ENCODE assay signal across 8 mouse cellular contexts in genomic region chr2:170877515-170877914, GRCm38 (mm10).
DNase-seq lines count a peak whose midpoint lies in the region; ATAC-seq and TF ChIP-seq lines count a peak whose summit lies in the region.

No protein-coding gene starts in this region.

- H3K4me2 ChIP-seq in heart, embryonic 11.5 days = no peak overlapping the region
- H3K4me2 ChIP-seq in liver, embryonic 13.5 days = no peak overlapping the region
- no peak overlapping the region for H3K4me2 ChIP-seq in neural tube, embryonic 14.5 days (ENCODE audit: low read depth, low read length)

- TF ChIP-seq CTCF in brain, embryonic 14.5 days (IDR thresholded peaks at IDR 0.05; ENCODE audit: borderline replicate concordance, extremely low read depth, insufficient read depth, insufficient read length) = peak; percentile 85; the same call in 1 of the 2 replicates
- TF ChIP-seq CTCF in embryonic fibroblast, embryonic 13.5 days (IDR thresholded peaks at IDR 0.05; ENCODE audit: borderline replicate concordance, insufficient read depth, low read length) = peak; percentile 64; the same call in 1 of the 2 replicates

- H3K9me3 ChIP-seq in heart, embryonic 11.5 days (replicated peaks; ENCODE audit: control insufficient read depth, low read length) = no peaks in the 10 kb centered on the region
- H3K9me3 ChIP-seq in liver, embryonic 13.5 days (replicated peaks) = no peaks in the 10 kb centered on the region
- no peaks in the 10 kb centered on the region for H3K9me3 ChIP-seq in neural tube, embryonic 14.5 days (ENCODE audit: control insufficient read depth, low read length)

- no peak for TF ChIP-seq POLR2A in brain, embryonic 14.5 days (IDR thresholded peaks at IDR 0.05; ENCODE audit: borderline replicate concordance, extremely low read depth, insufficient read depth, insufficient read length, poor library complexity, severe bottlenecking)
- TF ChIP-seq POLR2A in embryonic fibroblast, embryonic 13.5 days (IDR thresholded peaks at IDR 0.05; ENCODE audit: low read depth, low read length) = no peak

- no peak overlapping the region for H3K9ac ChIP-seq in heart, embryonic 11.5 days (ENCODE audit: low read depth, low read length)
- no peak overlapping the region for H3K9ac ChIP-seq in liver, embryonic 13.5 days
- H3K9ac ChIP-seq in neural tube, embryonic 14.5 days (replicated peaks; ENCODE audit: low read depth, low read length) = no peak overlapping the region

- no peaks in the 10 kb centered on the region for H3K36me3 ChIP-seq in heart, embryonic 11.5 days (ENCODE audit: control insufficient read depth, insufficient read depth, low read length)
- no peaks in the 10 kb centered on the region for H3K36me3 ChIP-seq in liver, embryonic 13.5 days
- H3K36me3 ChIP-seq in neural tube, embryonic 14.5 days (ENCODE audit: control insufficient read depth, insufficient read depth, low read length) = no peaks in the 10 kb centered on the region

- ATAC-seq in heart, embryonic 11.5 days (replicated peaks; ENCODE audit: insufficient number of reproducible peaks, low FRiP score, low TSS enrichment) = peak; percentile 39; the same call in 1 of the 2 replicates
- no peak for ATAC-seq in liver, embryonic 13.5 days (ENCODE audit: low read depth)
- ATAC-seq in neural tube, embryonic 14.5 days (ENCODE audit: low read depth) = peak; percentile 69

- peaks cover 4% of the 10 kb centered on the region for H3K27me3 ChIP-seq in heart, embryonic 11.5 days (ENCODE audit: control insufficient read depth, insufficient read depth, low read length)
- H3K27me3 ChIP-seq in liver, embryonic 13.5 days = 0 out of 2 replicates have a peak, but pooled peaks cover 10% of the 10 kb centered on the region
- no peaks in the 10 kb centered on the region for H3K27me3 ChIP-seq in neural tube, embryonic 14.5 days (ENCODE audit: control insufficient read depth, insufficient read depth, low read length)

- no peaks in the 10 kb centered on the region for H3K4me1 ChIP-seq in embryonic fibroblast, embryonic 13.5 days (ENCODE audit: control insufficient read depth, insufficient read depth, low read length)
- H3K4me1 ChIP-seq in heart, embryonic 11.5 days (ENCODE audit: control insufficient read depth, insufficient read depth, low read length) = no peaks in the 10 kb centered on the region
- no peaks in the 10 kb centered on the region for H3K4me1 ChIP-seq in liver, embryonic 13.5 days (replicated peaks)
- H3K4me1 ChIP-seq in neural tube, embryonic 14.5 days (ENCODE audit: control insufficient read depth, insufficient read depth, low read length) = no peaks in the 10 kb centered on the region

- no peak overlapping the region for H3K27ac ChIP-seq in embryonic fibroblast, embryonic 13.5 days (ENCODE audit: insufficient read depth, low read length)
- no peak overlapping the region for H3K27ac ChIP-seq in heart, embryonic 11.5 days (ENCODE audit: low read depth, low read length)
- H3K27ac ChIP-seq in liver, embryonic 13.5 days = no peak overlapping the region
- H3K27ac ChIP-seq in neural tube, embryonic 14.5 days (ENCODE audit: low read depth, low read length) = no peak overlapping the region

- H3K4me3 ChIP-seq in embryonic fibroblast, embryonic 13.5 days (ENCODE audit: insufficient read depth, low read length) = no peak overlapping the region
- H3K4me3 ChIP-seq in heart, embryonic 11.5 days (ENCODE audit: low read depth, low read length) = no peak overlapping the region
- no peak overlapping the region for H3K4me3 ChIP-seq in liver, embryonic 13.5 days (replicated peaks)
- no peak overlapping the region for H3K4me3 ChIP-seq in neural tube, embryonic 14.5 days (ENCODE audit: low read depth, low read length)

- DNase-seq in B cell, adult 2 months = peak; percentile 22 to 26
- DNase-seq in brain, embryonic 14.5 days (ENCODE audit: low read depth) = peak; percentile 95
- DNase-seq in kidney, postnatal 10 days = peak; percentile 90
- peak; percentile 6 for DNase-seq in liver, embryonic 13.5 days
- DNase-seq in thymus, adult 18-20 months = peak; percentile 5 to 7

- 1% methylated on average over 4 of the region's 4 CpGs for WGBS in heart, embryonic 11.5 days (ENCODE audit: insufficient replicate concordance)
- WGBS in liver, embryonic 13.5 days (ENCODE audit: insufficient replicate concordance) = 2% methylated on average over 4 of the region's 4 CpGs
- WGBS in neural tube, embryonic 14.5 days = under 1% methylated on average over 4 of the region's 4 CpGs

Comparison
In these comparisons a context has a peak if more than half of its experiments do, and no peak if none do; other contexts are left out.
1. DNase-seq: peak in every context shown above with its lines; median percentile 95 in brain, embryonic 14.5 days; 90 in kidney, postnatal 10 days; 24 in B cell, adult 2 months; 6 in liver, embryonic 13.5 days; 6 in thymus, adult 18-20 months.